Mouse (Mus musculus): ENCODE measurements around the gene Nell1. TPM values are rescaled to one million over a fixed set of nuclear protein-coding genes. Genes with fewer than 3 reads are reported as not detected.

The Nell1 gene
- polyA plus RNA-seq, 1 experiment from 2014 or later = 1.8 TPM

GRCm38 (mm10) chr7:50168778-50169177 lies 194.1 kb downstream of the Nell1 start:
- ATAC-seq (replicated peaks; ENCODE audit: insufficient number of reproducible peaks, low FRiP score, low TSS enrichment, low read depth) (peak; percentile 56; the same call in 1 of the 2 replicates), DNase-seq (ENCODE audit: low spot score) (peak; percentile 6)
- H3K4me2 ChIP-seq (ENCODE audit: low read depth, low read length) = no peak overlapping the region
- H3K4me1 ChIP-seq (ENCODE audit: control insufficient read depth, insufficient read depth, low read length) = no peaks in the 10 kb centered on the region
- H3K36me3 ChIP-seq (replicated peaks; ENCODE audit: control insufficient read depth, insufficient read depth, low read depth, low read length) = no peaks in the 10 kb centered on the region
- H3K9ac ChIP-seq (replicated peaks; ENCODE audit: low read length) = no peak overlapping the region
- H3K9me3 ChIP-seq (replicated peaks; ENCODE audit: control insufficient read depth, low read length) = no peaks in the 10 kb centered on the region
- H3K27ac ChIP-seq (replicated peaks; ENCODE audit: low read depth, low read length) = no peak overlapping the region
- H3K27me3 ChIP-seq (ENCODE audit: control insufficient read depth, insufficient read depth, low read length) = no peaks in the 10 kb centered on the region
- H3K4me3 ChIP-seq (ENCODE audit: low read depth, low read length) = no peak overlapping the region

GRCm38 (mm10) chr7:50186306-50186705 lies 211.6 kb downstream of the Nell1 start:
- H3K36me3 ChIP-seq (replicated peaks; ENCODE audit: control insufficient read depth, insufficient read depth, low read depth, low read length) = no peaks in the 10 kb centered on the region
- WGBS = 87% methylated on average over 6 of the region's 6 CpGs
- no peaks in the 10 kb centered on the region for H3K27me3 ChIP-seq (ENCODE audit: control insufficient read depth, insufficient read depth, low read length)
- DNase-seq (ENCODE audit: low spot score) = no peak
- H3K27ac ChIP-seq (replicated peaks; ENCODE audit: low read depth, low read length) = no peak overlapping the region
- H3K9me3 ChIP-seq (replicated peaks; ENCODE audit: control insufficient read depth, low read length) = no peaks in the 10 kb centered on the region
- H3K9ac ChIP-seq (replicated peaks; ENCODE audit: low read length) = no peak overlapping the region
- no peak overlapping the region for H3K4me3 ChIP-seq (ENCODE audit: low read depth, low read length)
- H3K4me1 ChIP-seq (ENCODE audit: control insufficient read depth, insufficient read depth, low read length) = no peaks in the 10 kb centered on the region
- ATAC-seq (replicated peaks; ENCODE audit: insufficient number of reproducible peaks, low FRiP score, low TSS enrichment, low read depth) = no peak
- H3K4me2 ChIP-seq (ENCODE audit: low read depth, low read length) = no peak overlapping the region

- ATAC-seq (replicated peaks; ENCODE audit: insufficient number of reproducible peaks, low FRiP score, low TSS enrichment, low read depth) = no peak
- H3K27me3 ChIP-seq (ENCODE audit: control insufficient read depth, insufficient read depth, low read length) = no peaks in the 10 kb centered on the region
- DNase-seq (ENCODE audit: low spot score) = no peak
- H3K27ac ChIP-seq (replicated peaks; ENCODE audit: low read depth, low read length) = no peak overlapping the region
- H3K36me3 ChIP-seq (replicated peaks; ENCODE audit: control insufficient read depth, insufficient read depth, low read depth, low read length) = no peaks in the 10 kb centered on the region
- H3K9me3 ChIP-seq (replicated peaks; ENCODE audit: control insufficient read depth, low read length) = no peaks in the 10 kb centered on the region
- no peaks in the 10 kb centered on the region for H3K4me1 ChIP-seq (ENCODE audit: control insufficient read depth, insufficient read depth, low read length)
- no peak overlapping the region for H3K4me2 ChIP-seq (ENCODE audit: low read depth, low read length)
- no peak overlapping the region for H3K9ac ChIP-seq (replicated peaks; ENCODE audit: low read length)
- no peak overlapping the region for H3K4me3 ChIP-seq (ENCODE audit: low read depth, low read length)
- 92% methylated on average over 7 of the region's 7 CpGs for WGBS
Observed at GRCm38 (mm10) chr7:50193955-50194354, 219.3 kb downstream of the Nell1 start.

- H3K4me3 ChIP-seq (ENCODE audit: low read depth, low read length) = no peak overlapping the region
- H3K9me3 ChIP-seq (replicated peaks; ENCODE audit: control insufficient read depth, low read length) = no peaks in the 10 kb centered on the region
- no peaks in the 10 kb centered on the region for H3K4me1 ChIP-seq (ENCODE audit: control insufficient read depth, insufficient read depth, low read length)
- no peaks in the 10 kb centered on the region for H3K27me3 ChIP-seq (ENCODE audit: control insufficient read depth, insufficient read depth, low read length)
- H3K9ac ChIP-seq (replicated peaks; ENCODE audit: low read length) = no peak overlapping the region
- no peaks in the 10 kb centered on the region for H3K36me3 ChIP-seq (replicated peaks; ENCODE audit: control insufficient read depth, insufficient read depth, low read depth, low read length)
- H3K27ac ChIP-seq (replicated peaks; ENCODE audit: low read depth, low read length) = no peak overlapping the region
- 71% methylated on average over 3 of the region's 3 CpGs for WGBS
- ATAC-seq (replicated peaks; ENCODE audit: insufficient number of reproducible peaks, low FRiP score, low TSS enrichment, low read depth) (no peak), DNase-seq (ENCODE audit: low spot score) (no peak)
- no peak overlapping the region for H3K4me2 ChIP-seq (ENCODE audit: low read depth, low read length)
Observed at GRCm38 (mm10) chr7:50195080-50195611, 220.5 kb downstream of the Nell1 start.

GRCm38 (mm10) chr7:50205268-50205667 lies 230.6 kb downstream of the Nell1 start:
- H3K4me3 ChIP-seq (ENCODE audit: low read depth, low read length) = no peak overlapping the region

GRCm38 (mm10) chr7:50210678-50211251 lies 236.1 kb downstream of the Nell1 start:
- H3K36me3 ChIP-seq (replicated peaks; ENCODE audit: control insufficient read depth, insufficient read depth, low read depth, low read length) = no peaks in the 10 kb centered on the region
- no peak overlapping the region for H3K4me3 ChIP-seq (ENCODE audit: low read depth, low read length)
- no peaks in the 10 kb centered on the region; the same call in 1 of the 2 replicates for H3K9me3 ChIP-seq (replicated peaks; ENCODE audit: control insufficient read depth, low read length)
- H3K27ac ChIP-seq (replicated peaks; ENCODE audit: low read depth, low read length) = no peak overlapping the region
- no peaks in the 10 kb centered on the region for H3K27me3 ChIP-seq (ENCODE audit: control insufficient read depth, insufficient read depth, low read length)
- WGBS = 59% methylated on average over 6 of the region's 6 CpGs
- no peak overlapping the region for H3K9ac ChIP-seq (replicated peaks; ENCODE audit: low read length)
- H3K4me2 ChIP-seq (ENCODE audit: low read depth, low read length) = no peak overlapping the region
- no peaks in the 10 kb centered on the region for H3K4me1 ChIP-seq (ENCODE audit: control insufficient read depth, insufficient read depth, low read length)
- no peak for ATAC-seq (replicated peaks; ENCODE audit: insufficient number of reproducible peaks, low FRiP score, low TSS enrichment, low read depth)
- no peak for DNase-seq (ENCODE audit: low spot score)

More at GRCm38 (mm10) chr7:50205268-50205667, 230.6 kb downstream of the Nell1 start:
- no peaks in the 10 kb centered on the region for H3K27me3 ChIP-seq (ENCODE audit: control insufficient read depth, insufficient read depth, low read length)
- no peak overlapping the region for H3K4me2 ChIP-seq (ENCODE audit: low read depth, low read length)
- no peaks in the 10 kb centered on the region for H3K36me3 ChIP-seq (replicated peaks; ENCODE audit: control insufficient read depth, insufficient read depth, low read depth, low read length)
- H3K4me1 ChIP-seq (ENCODE audit: control insufficient read depth, insufficient read depth, low read length) = no peaks in the 10 kb centered on the region
- no peak overlapping the region for H3K27ac ChIP-seq (replicated peaks; ENCODE audit: low read depth, low read length)
- no peaks in the 10 kb centered on the region for H3K9me3 ChIP-seq (replicated peaks; ENCODE audit: control insufficient read depth, low read length)
- WGBS = 41% methylated on average over 2 of the region's 2 CpGs
- ATAC-seq (replicated peaks; ENCODE audit: insufficient number of reproducible peaks, low FRiP score, low TSS enrichment, low read depth) (no peak), DNase-seq (ENCODE audit: low spot score) (peak; percentile 15)
- no peak overlapping the region for H3K9ac ChIP-seq (replicated peaks; ENCODE audit: low read length)

- Histone ChIP-seq H3K4me1 (ENCODE audit: control insufficient read depth, insufficient read depth, low read length) (no peaks in the 10 kb centered on the region), H3K4me3 (ENCODE audit: low read depth, low read length) (no peak overlapping the region), H3K4me2 (ENCODE audit: low read depth, low read length) (no peak overlapping the region), H3K36me3 (replicated peaks; ENCODE audit: control insufficient read depth, insufficient read depth, low read depth, low read length) (no peaks in the 10 kb centered on the region), H3K9ac (replicated peaks; ENCODE audit: low read length) (no peak overlapping the region), H3K27me3 (ENCODE audit: control insufficient read depth, insufficient read depth, low read length) (no peaks in the 10 kb centered on the region), H3K9me3 (replicated peaks; ENCODE audit: control insufficient read depth, low read length) (no peaks in the 10 kb centered on the region), H3K27ac (replicated peaks; ENCODE audit: low read depth, low read length) (no peak overlapping the region)
- ATAC-seq (replicated peaks; ENCODE audit: insufficient number of reproducible peaks, low FRiP score, low TSS enrichment, low read depth) (no peak), DNase-seq (ENCODE audit: low spot score) (no peak)
Observed at GRCm38 (mm10) chr7:50221849-50222248, 247.2 kb downstream of the Nell1 start.

- Histone ChIP-seq H3K9ac (replicated peaks; ENCODE audit: low read length) (no peak overlapping the region), H3K27me3 (ENCODE audit: control insufficient read depth, insufficient read depth, low read length) (no peaks in the 10 kb centered on the region), H3K27ac (replicated peaks; ENCODE audit: low read depth, low read length) (no peak overlapping the region), H3K4me2 (ENCODE audit: low read depth, low read length) (no peak overlapping the region), H3K4me1 (ENCODE audit: control insufficient read depth, insufficient read depth, low read length) (no peaks in the 10 kb centered on the region), H3K4me3 (ENCODE audit: low read depth, low read length) (no peak overlapping the region), H3K9me3 (replicated peaks; ENCODE audit: control insufficient read depth, low read length) (no peaks in the 10 kb centered on the region), H3K36me3 (replicated peaks; ENCODE audit: control insufficient read depth, insufficient read depth, low read depth, low read length) (no peaks in the 10 kb centered on the region)
- ATAC-seq (replicated peaks; ENCODE audit: insufficient number of reproducible peaks, low FRiP score, low TSS enrichment, low read depth) (no peak), DNase-seq (ENCODE audit: low spot score) (no peak)
- 93% methylated on average over 2 of the region's 2 CpGs for WGBS
Observed at GRCm38 (mm10) chr7:50226621-50227020, 252.0 kb downstream of the Nell1 start.

All from embryonic facial prominence, embryonic 11.5 days (tissue).